Mouse (Mus musculus): Measurements from ENCODE around the gene Heatr6. TPM values are rescaled to one million over a fixed set of nuclear protein-coding genes. Genes with fewer than 3 reads are reported as not detected.
A peak's percentile ranks its signal among the peaks of the same experiment; 100 is the strongest.

The Heatr6 gene
- total RNA-seq, 2 experiments from 2014 or later: 1.5 to 2.9 TPM

DNA sequence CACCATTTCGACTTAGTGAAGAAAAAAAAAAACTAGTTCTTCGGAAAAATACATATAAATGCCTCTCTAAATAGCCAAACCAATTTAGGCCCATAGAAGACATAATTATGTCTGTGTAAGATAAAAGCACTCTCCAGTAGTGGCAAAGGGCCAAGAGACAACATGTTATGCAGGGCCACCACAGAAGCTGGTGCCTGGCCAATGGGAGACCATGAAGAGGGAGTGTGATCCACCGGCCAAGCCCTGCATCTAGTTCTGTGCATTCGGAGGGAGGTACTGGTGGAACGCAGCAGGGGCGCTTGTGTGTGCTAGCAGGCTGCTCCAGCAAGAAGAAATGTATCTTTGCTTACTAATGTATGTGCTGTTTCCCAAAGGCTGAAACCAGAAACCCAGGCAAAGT is 42.6 kb downstream of the Heatr6 start:
- no peak for ATAC-seq (replicated peaks; ENCODE audit: low FRiP score, poor library complexity, severe bottlenecking)

DNA sequence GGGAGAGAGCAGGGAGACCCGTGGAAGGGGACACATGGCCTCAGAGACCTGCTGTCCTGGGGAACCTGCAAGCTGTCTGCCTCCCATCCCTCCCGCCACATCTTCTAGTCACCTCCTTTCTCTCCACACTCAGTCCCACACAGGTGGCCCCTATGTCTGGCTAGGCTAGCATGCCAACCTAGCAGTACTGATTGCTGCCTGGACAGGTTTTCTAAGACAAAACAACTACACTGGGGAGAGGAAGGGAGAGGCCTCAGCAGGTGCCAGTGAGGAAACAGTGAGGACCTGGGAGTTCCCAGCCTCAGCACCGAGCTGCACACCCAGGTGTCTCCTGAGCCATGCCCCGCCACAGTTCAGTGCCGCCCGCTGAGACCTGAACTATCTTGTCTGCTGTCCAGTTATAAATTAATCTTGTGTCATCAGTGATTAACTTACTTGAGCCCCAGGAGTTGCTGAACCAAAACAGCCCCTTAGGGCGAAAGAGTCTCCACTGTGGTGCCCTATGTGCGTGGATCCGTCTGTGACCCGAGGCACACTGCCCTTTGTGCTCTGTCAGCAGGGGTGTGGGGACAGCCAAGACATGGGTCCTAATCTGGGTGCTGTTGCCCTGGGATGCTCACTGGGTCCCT is 43.6 kb downstream of the Heatr6 start:
- ATAC-seq (replicated peaks; ENCODE audit: low FRiP score, poor library complexity, severe bottlenecking): no peak

DNA sequence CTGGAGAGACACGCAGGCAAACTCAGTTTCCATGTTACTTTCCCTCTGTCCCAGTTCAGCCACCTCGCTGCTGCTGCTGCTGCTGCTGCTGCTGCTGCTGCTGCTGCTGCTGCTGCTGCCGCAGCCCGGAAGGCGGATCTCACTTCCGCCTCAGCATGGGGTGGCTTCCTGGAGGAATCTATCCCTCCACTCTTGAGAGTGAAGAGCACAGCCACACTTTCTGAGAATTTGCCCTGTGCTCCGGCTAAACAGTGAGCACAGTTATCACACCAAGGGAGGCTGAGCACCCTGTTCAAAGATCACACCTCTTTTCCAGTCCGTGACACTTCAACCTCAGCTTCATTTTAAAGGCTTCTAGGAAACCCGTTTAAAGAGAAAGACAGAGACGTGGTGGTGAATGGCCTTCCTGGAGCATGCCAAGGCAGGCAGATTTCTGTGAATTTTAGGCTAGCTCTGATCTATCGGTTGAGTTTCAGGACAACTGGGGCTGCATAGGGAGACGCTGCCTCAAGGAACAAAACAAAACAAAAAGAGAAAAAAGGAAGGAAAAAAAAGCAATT is 46.5 kb downstream of the Heatr6 start:
- ATAC-seq (replicated peaks; ENCODE audit: low FRiP score, poor library complexity, severe bottlenecking): no peak

DNA sequence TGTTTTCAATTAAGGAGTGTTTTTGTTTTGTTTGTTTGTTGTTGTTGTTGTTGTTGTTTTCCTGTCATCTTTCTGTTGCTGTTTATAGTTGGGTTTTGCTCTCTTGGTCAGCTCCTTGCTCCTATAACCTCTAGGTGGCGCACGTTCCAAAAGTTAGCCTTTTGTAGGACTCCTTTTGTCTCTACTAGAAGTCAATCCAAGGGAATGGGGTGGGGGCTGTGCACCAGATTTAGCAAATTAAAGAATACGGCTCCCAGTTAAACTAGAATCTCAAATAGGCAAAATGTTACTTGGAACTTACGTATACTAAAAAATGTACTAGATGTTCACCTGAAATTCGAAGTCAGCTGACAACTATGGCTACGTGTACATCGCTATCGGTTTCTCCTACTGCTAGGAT is 48.7 kb downstream of the Heatr6 start:
- ATAC-seq (replicated peaks; ENCODE audit: low FRiP score, poor library complexity, severe bottlenecking): no peak

DNA sequence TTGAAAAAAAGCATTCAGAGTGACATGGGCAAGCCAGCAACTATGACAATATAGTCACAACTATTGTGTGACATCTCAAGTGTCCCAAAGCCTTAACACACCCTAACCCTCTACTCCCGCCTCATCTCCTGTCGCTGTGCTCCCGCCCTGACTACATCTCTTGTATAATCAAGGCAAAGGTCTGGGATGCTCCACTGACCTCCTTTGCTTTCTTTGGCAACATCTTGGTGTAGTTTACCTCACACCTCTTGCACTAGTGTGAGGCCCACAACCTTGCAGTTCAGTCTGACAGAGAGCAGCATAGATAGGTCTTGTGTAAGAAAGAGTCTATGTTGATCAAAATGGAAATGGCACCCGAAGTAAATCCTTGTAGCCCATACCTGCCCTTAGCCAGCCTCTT is 49.1 kb downstream of the Heatr6 start:
- ATAC-seq (replicated peaks; ENCODE audit: low FRiP score, poor library complexity, severe bottlenecking): no peak

DNA sequence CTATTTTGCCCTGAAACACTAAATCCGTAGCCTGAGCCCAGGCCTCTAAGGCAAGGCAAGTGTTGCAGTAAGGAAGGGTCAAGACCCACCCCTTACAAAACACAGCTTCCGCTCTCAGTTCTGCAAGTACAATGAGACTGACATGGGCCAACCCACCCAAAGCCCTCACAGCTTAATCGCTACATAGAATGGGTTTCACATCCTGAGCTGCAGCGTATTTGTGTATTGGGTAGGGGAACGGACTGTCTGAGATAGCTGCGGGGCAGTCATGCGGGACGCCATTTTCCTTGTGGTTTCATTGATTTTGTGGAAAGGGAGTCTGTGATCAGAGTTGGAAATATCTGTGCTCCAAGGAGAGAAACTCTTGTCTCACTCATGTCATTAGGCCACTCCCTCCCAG is 56.9 kb downstream of the Heatr6 start:
- ATAC-seq (replicated peaks; ENCODE audit: low FRiP score, poor library complexity, severe bottlenecking): no peak

DNA sequence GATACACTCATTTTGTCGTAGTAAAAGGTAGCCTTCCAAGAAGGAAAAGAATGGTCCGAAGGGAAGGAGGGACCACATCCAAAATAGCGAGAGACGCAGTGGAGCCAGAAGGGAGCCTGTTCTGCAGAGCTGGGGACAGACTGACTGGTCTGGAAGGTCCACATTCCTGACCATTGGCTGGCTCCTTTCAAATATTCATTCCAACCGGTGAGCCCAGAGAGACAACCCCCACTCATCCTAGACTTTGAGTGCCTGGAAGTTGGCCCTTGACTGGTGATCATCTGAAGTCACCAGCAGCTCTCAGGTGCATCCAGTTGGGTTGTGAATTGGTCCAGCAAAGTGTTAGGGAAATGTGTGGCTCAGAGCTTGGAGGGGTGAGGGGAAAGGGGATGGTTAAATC is 61.7 kb downstream of the Heatr6 start:
- ATAC-seq (replicated peaks; ENCODE audit: low FRiP score, poor library complexity, severe bottlenecking): no peak

DNA sequence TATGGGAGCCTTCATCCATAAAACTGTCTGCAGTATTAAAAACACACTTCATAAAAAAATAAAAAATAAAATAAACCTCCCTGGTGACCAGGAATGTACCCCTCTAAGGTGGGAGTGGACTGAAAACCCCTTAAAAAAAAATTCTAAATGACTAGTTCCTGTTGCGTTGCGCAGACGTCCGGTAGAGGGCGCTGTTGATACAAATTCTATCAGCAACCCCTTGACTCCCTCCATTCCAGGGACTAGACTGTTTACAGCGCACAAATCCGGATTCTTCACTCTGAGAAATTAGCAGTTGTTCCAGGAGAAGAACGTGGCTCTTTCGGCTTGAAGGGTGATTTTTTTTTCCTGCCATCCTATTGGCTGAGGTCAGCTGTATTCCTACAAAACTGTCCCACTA is 62.1 kb downstream of the Heatr6 start:
- no peak for ATAC-seq (replicated peaks; ENCODE audit: low FRiP score, poor library complexity, severe bottlenecking)

DNA sequence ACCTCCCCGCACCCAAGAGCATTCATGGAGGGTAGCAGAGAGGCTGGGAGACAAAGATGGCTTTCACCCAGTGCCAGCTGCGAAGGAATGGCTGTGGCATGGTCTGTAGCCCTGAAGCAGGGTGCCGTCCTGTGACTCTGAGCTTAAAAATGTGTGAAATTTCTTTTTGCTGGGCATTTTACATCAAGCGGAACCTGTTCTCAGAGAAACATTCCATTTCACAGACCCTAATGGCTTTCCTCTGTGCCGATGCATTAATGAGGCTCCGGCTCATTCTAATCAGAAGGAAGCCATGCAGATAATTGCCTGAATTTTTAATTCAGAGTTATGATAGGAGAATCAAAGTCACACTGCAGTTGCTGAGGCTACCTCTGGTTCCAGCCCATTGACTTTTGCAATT is 63.6 kb downstream of the Heatr6 start:
- ATAC-seq (replicated peaks; ENCODE audit: low FRiP score, poor library complexity, severe bottlenecking): no peak

DNA sequence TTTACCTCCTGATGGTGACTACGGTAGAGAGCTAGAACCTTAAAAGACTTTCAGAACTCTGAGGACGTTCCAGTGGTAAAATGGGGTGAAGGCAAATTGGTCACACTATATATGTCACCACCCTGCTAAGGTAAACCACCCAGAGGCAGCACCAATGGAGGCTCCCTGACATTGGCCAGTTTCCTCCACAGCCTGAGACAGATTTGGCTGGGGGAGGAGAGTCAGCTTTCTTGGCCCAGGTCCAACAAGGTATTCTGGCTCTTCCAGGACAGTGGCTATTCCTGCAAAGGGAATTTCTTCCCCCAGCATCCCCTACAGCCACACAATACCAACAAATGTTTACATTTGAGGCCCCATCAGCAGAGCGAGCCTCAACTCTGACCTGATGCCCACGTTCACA is 64.5 kb downstream of the Heatr6 start:
- no peak for ATAC-seq (replicated peaks; ENCODE audit: low FRiP score, poor library complexity, severe bottlenecking)

DNA sequence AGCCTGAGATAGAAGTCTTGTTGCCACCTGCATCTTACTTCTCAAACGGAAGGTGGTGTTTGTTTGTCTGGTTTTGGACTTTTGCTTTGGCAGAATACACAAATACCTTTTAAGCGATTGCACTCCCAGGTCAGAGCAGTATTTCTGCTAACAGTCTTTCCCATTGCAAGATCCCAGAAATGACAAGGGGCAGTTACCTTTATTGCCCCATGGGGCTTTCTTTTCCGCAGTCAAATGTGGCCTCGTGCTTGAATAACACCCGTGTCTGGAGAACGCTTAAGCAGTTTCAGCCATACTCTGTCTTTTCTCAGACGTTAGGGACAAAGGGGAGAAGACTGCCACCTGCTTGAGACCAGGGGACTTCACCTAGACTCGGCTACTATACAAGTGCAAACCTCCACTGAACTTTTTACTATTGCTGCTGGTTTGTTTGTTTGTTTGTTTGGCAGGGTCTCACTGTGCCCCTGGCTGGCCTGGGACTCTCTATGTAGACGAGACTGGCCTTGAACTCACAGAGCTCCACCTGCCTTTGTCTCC is 65.2 kb downstream of the Heatr6 start:
- no peak for ATAC-seq (replicated peaks; ENCODE audit: low FRiP score, poor library complexity, severe bottlenecking)

DNA sequence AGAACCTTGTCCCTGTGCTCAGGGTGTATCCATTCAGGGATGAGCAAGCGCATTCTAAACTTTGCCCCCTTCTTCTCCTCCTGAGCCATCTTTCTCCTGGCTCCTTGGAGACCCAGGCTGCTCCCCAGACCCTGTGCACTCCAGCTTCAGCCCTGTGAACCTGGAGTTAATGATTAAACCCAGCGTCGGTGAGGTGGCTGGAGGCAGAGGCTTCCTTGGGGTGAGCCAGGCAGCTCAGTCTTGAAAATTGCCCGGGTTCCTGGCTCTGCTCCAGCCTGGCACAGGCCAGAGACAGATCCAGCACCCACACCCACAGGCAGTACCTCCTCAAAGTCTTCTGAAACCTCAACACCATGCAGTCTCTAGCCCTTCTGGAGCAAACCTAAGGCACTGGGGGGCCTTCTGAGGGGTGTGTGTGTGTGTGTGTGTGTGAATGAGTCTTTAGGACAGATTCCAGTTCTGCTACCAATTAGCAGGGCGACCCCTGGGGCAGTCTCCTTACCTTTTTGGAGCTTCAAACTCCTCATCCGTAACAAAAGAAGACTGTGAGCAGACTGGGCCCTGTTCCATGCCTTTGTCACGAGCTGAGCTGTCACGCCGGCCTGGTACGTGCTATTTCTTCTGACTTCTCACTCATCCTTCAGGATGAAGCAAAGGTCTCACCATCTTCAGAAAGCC is 66.4 kb downstream of the Heatr6 start:
- no peak for ATAC-seq (replicated peaks; ENCODE audit: low FRiP score, poor library complexity, severe bottlenecking)

DNA sequence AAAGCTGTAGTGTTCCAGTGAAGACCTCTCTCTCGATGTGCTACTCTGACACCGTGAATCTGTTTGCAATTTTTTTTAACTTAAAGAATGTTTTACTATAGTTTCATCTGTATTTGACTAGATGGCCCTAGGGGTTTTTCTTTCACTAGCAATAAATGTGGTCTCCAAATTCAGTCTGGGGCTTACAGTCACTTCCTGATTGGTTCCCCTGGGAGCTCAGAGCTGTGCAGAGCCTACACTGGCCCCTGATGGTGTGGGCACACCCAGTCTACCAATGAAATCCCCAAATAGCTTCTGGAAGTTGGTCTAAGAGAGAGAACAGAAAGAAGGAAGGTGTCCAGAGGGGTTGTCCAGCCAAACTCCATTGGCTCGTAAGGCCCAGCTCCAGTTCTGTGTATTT is 72.6 kb downstream of the Heatr6 start:
- ATAC-seq (replicated peaks; ENCODE audit: low FRiP score, poor library complexity, severe bottlenecking): no peak

DNA sequence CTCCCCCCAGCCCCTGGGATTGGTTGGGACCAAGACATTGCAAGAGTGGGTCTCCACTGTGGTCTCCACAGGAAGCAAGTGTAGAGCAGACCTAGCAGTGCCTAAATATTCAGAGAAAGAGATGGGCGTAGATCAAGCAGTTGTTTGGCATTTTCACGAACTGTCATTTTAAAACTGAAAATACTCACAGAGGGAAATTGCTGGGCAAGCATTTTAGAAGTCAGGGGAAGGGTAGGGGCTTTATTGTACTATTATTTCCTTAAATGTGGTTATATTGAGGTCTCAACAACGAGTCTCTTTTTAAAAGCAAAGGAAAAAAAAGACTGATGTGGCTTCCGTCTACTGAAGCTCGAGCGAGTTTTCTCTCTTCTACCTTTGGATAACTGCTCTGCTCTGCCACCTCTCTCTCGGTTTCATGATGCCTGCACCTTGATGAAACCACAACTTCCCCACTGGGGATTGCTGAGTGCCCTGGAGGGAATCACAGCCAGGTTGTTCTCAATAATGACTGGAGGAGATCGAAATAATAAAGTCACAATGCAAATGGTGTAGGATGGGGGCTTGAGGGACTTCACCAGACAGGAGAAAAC is 75.2 kb downstream of the Heatr6 start:
- ATAC-seq (replicated peaks; ENCODE audit: low FRiP score, poor library complexity, severe bottlenecking): no peak

DNA sequence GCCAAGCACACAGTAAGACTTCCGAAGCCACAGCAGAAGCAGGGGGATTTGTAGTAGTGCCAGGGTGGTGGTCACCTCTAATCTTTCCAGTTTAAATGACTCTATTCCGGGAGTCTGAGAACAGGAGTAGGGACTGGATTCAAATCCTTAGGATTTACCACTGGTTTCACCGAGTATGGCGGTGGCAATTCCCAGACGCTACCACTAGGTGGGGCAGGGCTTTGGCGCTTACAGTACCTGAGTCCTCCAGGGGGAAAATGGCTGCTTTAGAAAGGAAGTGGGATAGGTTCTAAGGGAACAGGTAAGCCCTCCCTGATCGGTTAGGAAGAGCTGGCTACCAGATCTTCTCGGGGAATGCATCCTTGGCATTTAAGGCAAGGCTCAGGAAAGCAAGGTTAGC is 78.9 kb downstream of the Heatr6 start:
- ATAC-seq (replicated peaks; ENCODE audit: low FRiP score, poor library complexity, severe bottlenecking): 0 out of 2 replicates have a peak, but pooled peaks have one; percentile 52

Other genes starting within 250 kb of the Heatr6 start
- not detected in 2 replicates for gene Heatr9, start 231.5 kb upstream of the Heatr6 start, total RNA-seq (2015; ENCODE audit: low replicate concordance)
- 0.26 TPM in 1 of 2 replicates, not detected in the other for gene Heatr9, start 231.5 kb upstream of the Heatr6 start, total RNA-seq (2017; ENCODE audit: low replicate concordance)
- 11.5 and 25.6 TPM in 2 replicates for gene Ccl5, start 223.2 kb upstream of the Heatr6 start, total RNA-seq (2015; ENCODE audit: low replicate concordance)
- gene Ccl5, start 223.2 kb upstream of the Heatr6 start, total RNA-seq (2017; ENCODE audit: low replicate concordance): 4.6 TPM in 1 of 2 replicates, not detected in the other
- gene Ccl9, start 175.1 kb upstream of the Heatr6 start, total RNA-seq (2015; ENCODE audit: low replicate concordance): 28.1 and 34.2 TPM in 2 replicates
- 7.1 and 35.4 TPM in 2 replicates for gene Ccl9, start 175.1 kb upstream of the Heatr6 start, total RNA-seq (2017; ENCODE audit: low replicate concordance)
- gene Ccl6, start 160.6 kb upstream of the Heatr6 start, total RNA-seq (2015; ENCODE audit: low replicate concordance): 55.5 and 74.2 TPM in 2 replicates
- gene Ccl6, start 160.6 kb upstream of the Heatr6 start, total RNA-seq (2017; ENCODE audit: low replicate concordance): 24.0 and 25.2 TPM in 2 replicates
- not detected in 2 replicates for gene Rpl9-ps1, start 108.1 kb upstream of the Heatr6 start, total RNA-seq (2015; ENCODE audit: low replicate concordance)
- gene Rpl9-ps1, start 108.1 kb upstream of the Heatr6 start, total RNA-seq (2017; ENCODE audit: low replicate concordance): not detected in 2 replicates
- gene Ccl3, start 104.3 kb upstream of the Heatr6 start, total RNA-seq (2015; ENCODE audit: low replicate concordance): 34.6 and 35.2 TPM in 2 replicates
- gene Ccl3, start 104.3 kb upstream of the Heatr6 start, total RNA-seq (2017; ENCODE audit: low replicate concordance): 16.3 and 19.1 TPM in 2 replicates
- 7.1 and 12.6 TPM in 2 replicates for gene Ccl4, start 91.1 kb upstream of the Heatr6 start, total RNA-seq (2015; ENCODE audit: low replicate concordance)
- 0.51 and 17.1 TPM in 2 replicates for gene Ccl4, start 91.1 kb upstream of the Heatr6 start, total RNA-seq (2017; ENCODE audit: low replicate concordance)
- 28.5 and 51.1 TPM in 2 replicates for gene Wfdc17, start 49.7 kb upstream of the Heatr6 start, total RNA-seq (2015; ENCODE audit: low replicate concordance)
- gene Wfdc17, start 49.7 kb upstream of the Heatr6 start, total RNA-seq (2017; ENCODE audit: low replicate concordance): 15.7 TPM in 1 of 2 replicates, not detected in the other
- gene Wfdc18, start 44.7 kb upstream of the Heatr6 start, total RNA-seq (2015; ENCODE audit: low replicate concordance): not detected in 2 replicates
- gene Wfdc18, start 44.7 kb upstream of the Heatr6 start, total RNA-seq (2017; ENCODE audit: low replicate concordance): not detected in 2 replicates
- 132 and 167 TPM in 2 replicates for gene Wfdc21, start 6.8 kb upstream of the Heatr6 start, total RNA-seq (2015; ENCODE audit: low replicate concordance)
- gene Wfdc21, start 6.8 kb upstream of the Heatr6 start, total RNA-seq (2017; ENCODE audit: low replicate concordance): 99.0 and 117 TPM in 2 replicates
- not detected in 2 replicates for gene Hnf1b, start 96.4 kb downstream of the Heatr6 start, total RNA-seq (2015; ENCODE audit: low replicate concordance)
- not detected in 2 replicates for gene Hnf1b, start 96.4 kb downstream of the Heatr6 start, total RNA-seq (2017; ENCODE audit: low replicate concordance)
- gene Ddx52, start 188.4 kb downstream of the Heatr6 start, total RNA-seq (2015; ENCODE audit: low replicate concordance): 10.5 and 21.0 TPM in 2 replicates
- gene Ddx52, start 188.4 kb downstream of the Heatr6 start, total RNA-seq (2017; ENCODE audit: low replicate concordance): 17.8 and 22.6 TPM in 2 replicates
- gene Synrg, start 210.7 kb downstream of the Heatr6 start, total RNA-seq (2015; ENCODE audit: low replicate concordance): 17.6 and 20.9 TPM in 2 replicates
- 17.8 and 21.9 TPM in 2 replicates for gene Synrg, start 210.7 kb downstream of the Heatr6 start, total RNA-seq (2017; ENCODE audit: low replicate concordance)